Mouse (Mus musculus) layer of hippocampus, adult 18-20 months (tissue): ENCODE measurements around the gene Sugt1. TPM values are rescaled to one million over a fixed set of nuclear protein-coding genes. Genes with fewer than 3 reads are reported as not detected.

Experiments used
- DNase-seq, 2 experiments: peaks; one replicate each; pipeline ENCODE4 v3.0.0; 2022; ENCODE audit warnings: low spot score in 2 of 2
- long read RNA-seq: library from polyadenylated mRNA; stranded (forward); transcript quantifications from one replicate; pipeline ENCODE4 v2.0.0, GENCODE M21; 2021
- total RNA-seq, 2 experiments: library from RNA; stranded (reverse); gene quantifications; 2 replicates each; pipeline ENCODE4 v1.2.3; 2021

Sugt1 gene
- total RNA-seq = 10 to 100 TPM; 89.7 to 93.8 TPM
- long read RNA-seq, full-length matches to known transcripts = 53 of 64 reads
- long read RNA-seq, partial matches to known transcripts = 2 of 64 reads
- long read RNA-seq, other reads (novel, unspliced or antisense) = 9 of 64 reads

DNA sequence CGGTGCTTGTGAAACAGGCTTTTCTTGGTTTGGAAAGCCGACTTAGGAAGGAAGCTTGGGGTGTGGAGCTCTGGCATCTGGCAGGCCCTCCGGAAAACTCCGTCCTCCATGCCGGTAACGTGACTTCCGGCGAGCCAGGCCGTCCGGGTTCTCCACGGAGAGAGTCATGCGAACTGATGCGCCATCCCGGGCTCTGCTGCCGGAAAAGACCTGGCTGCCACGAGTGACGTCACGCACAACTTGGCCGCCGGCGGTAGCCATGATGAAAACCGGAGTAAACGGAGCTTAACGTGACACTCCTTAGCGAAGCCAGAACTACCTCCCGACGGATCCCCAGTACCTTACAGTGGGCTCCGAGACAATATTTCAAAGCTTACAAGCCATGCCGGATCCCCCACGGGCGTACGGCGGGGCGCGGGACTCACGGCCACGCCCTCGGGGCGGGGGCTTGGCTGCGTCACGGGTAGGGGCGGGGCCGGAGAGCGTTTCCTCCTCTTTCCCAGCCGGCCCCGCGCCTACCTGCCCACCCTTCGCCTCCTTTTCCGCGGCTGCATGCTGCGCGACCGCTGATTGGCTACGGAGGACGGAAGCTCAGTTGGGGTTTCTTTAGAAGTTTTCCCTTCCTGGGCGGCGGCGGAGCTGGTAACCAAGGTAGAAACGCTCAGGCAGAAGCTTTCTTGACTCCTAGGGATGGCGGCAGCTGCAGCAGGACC is at the start of gene Sugt1:
Gene Sugt1 (plus strand): TSS at position 553 of the 713 bp plus-strand sequence.
- DNase-seq = peak; percentile 95 to 98

GRCm38 (mm10) chr14:79537921-79538320 is 49.6 kb upstream of the Sugt1 start:
- DNase-seq = no peak

DNA sequence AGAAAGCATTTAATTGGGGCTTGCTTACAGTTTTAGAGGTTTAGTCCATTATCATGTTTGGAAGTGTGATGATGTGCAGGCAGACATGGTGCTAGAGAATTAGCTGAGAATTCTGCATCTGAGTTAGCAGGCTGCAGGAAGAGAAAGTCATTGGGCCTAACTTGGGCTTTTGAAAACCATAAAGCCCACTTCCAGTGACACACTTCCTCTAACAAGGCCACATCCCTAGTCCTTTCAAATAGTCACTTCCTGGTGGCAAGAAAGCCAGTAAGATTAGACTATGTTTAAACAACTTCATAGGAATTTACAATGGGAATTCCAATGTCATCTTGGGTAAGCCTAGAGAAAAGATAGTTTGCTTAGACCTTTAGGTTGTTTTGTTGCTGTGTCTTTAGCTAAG is 45.9 kb upstream of the Sugt1 start:
- DNase-seq = no peak

GRCm38 (mm10) chr14:79549343-79549742 is 38.1 kb upstream of the Sugt1 start:
- peak; percentile 40 to 81 for DNase-seq

GRCm38 (mm10) chr14:79551929-79552328 is 35.6 kb upstream of the Sugt1 start:
- no peak for DNase-seq

- no peak for DNase-seq
These were observed 34.6 kb upstream of the Sugt1 start for GRCm38 (mm10) chr14:79552854-79553253.

DNA sequence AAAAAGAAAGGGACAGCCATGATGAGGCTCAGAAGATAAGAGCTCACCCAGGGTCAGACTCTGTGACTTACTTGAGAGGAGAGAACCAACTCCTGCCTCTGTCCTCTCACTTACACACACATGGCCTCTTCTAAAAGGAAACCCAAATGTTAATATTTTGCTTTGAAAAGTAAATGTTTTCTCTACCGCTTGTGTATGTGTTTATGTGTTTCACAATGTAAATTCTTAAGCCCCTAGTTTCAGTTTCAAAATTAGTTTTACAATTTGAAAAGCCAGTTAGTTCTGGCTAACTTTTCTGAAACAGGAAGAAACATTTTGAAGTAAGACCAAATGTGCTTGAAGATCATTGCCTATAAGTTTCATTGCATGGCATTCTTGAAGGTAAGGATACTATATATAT is 29.7 kb upstream of the Sugt1 start:
- no peak for DNase-seq

DNA sequence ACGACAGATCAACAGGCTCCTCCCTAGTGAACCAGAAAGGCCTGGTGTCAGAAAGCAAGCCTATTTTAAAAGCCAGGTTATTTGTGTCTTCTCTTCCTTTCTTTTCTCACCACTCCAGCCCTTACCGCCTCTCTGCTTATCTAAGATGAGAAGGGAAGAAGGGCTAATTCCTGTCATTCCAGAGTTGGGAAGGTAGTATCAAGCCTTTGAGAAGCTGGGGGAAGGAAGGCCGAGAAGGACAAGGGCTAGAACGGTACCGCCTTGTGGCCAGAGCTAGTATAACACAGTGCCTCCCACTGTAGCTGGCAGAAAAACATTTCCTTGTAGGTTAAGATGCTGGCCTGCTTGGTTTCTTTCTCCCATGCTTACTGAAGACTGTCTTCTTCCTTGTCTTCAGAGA is 24.7 kb upstream of the Sugt1 start:
- DNase-seq = peak in 1 of 2 experiments; percentile 39

- DNase-seq = no peak
These were observed 22.7 kb upstream of the Sugt1 start for GRCm38 (mm10) chr14:79564784-79565183.

- no peak for DNase-seq
These were observed 13.9 kb upstream of the Sugt1 start for GRCm38 (mm10) chr14:79573482-79574191.

- no peak for DNase-seq
These were observed 13.1 kb upstream of the Sugt1 start for GRCm38 (mm10) chr14:79574361-79574760.

DNA sequence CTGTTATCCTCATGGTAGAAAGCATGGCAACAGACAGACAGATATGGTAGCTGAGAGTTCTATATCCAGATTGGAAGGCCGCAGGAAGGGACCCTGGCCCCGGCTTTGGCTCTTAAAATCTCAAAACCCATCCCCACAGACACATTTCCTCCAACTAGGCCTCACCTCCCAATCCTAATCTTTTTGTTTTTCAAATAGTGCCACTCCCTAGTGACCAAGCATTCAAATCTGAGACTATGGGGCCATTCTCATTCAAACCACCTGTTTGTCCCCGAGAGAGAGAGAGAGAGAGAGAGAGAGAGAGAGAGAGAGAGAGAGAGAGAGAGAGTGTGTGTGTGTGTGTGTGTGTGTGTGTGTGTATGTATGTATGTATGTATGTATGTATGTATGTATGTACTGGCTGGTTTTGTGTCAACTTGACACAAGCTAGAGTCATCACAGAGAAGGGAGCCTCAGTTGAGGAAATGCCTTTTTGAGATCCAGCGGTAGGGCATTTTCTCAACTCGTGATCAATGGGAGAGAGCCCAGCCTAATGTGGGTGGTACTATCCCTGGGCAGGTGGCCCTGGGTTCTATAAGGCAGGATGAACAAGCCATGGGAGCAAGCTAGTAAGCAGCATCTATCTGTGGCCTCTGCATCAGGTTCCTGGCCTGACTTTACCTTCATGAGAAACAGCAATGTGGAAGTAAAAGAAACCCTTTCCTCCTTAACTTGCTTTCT is 3.8 kb upstream of the Sugt1 start:
- DNase-seq = no peak

GRCm38 (mm10) chr14:79586499-79587138 is 872 bp upstream of the Sugt1 start:
- no peak for DNase-seq

- no peak for DNase-seq
These were observed 350 bp downstream of the Sugt1 start for GRCm38 (mm10) chr14:79587852-79588229.

DNA sequence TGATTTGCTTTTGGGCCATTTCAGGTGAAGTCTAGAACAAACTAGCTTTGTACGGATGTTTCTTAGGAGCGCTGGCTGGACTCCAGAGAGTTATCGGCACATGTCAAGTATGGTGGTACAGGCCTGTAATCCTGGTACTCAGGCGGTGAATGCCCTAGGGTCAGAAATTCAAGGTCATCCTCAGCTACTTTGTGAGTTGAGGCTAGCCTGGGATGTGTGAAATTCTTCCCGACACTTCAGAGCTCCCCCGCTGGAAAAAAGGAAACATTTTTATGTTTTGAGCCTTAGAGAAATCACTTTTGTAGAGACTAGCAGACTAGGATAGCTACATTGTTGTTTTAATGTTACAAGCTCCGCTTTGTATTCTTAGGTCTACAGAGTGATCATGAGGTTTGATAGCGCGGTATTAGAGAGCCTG is 1.1 kb downstream of the Sugt1 start:
- no peak for DNase-seq

DNA sequence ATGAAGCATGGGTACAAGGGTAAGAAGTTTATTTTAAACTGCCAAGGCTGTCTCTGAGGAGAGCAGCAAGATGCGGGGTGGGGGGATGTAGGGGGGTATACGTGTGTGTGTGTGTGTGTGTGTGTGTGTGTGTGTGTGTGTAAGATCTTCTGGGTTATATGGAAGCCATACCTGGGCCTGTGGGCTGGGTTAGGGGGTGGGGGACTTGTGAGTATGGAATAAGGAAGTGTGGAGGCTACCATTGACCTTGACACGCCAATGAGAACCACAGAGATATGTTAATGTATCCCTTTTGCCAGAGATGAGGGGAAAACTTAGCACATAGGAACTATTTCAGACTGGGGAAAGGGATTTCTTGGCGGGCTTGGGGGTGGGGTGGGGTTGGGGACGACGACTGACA is 1.9 kb downstream of the Sugt1 start:
- no peak for DNase-seq

DNA sequence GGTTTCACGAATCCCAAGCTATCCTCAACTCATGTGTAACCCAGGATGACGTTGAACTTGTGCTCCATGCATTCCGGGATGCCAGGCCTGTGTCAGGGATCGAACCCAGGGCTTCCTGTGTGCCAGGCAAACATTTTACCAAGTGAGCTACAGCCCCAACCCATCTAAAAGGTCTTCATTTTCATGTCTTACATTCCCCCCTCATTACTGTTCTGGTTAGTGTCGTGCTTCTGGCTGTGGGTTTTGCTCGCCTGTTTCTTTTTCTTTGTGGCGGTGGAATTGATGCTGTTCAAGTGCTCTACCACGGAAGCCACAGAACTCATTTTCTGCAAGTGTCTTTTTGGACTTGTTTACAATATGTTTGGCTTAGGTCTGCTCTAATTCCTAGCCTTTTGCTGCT is 3.4 kb downstream of the Sugt1 start:
- DNase-seq = no peak

- DNase-seq = no peak
These were observed 4.1 kb downstream of the Sugt1 start for GRCm38 (mm10) chr14:79591611-79592010.

GRCm38 (mm10) chr14:79594069-79594468 is 6.6 kb downstream of the Sugt1 start:
- DNase-seq = no peak

- DNase-seq = no peak
These were observed 9.1 kb downstream of the Sugt1 start for GRCm38 (mm10) chr14:79596602-79597001.

DNA sequence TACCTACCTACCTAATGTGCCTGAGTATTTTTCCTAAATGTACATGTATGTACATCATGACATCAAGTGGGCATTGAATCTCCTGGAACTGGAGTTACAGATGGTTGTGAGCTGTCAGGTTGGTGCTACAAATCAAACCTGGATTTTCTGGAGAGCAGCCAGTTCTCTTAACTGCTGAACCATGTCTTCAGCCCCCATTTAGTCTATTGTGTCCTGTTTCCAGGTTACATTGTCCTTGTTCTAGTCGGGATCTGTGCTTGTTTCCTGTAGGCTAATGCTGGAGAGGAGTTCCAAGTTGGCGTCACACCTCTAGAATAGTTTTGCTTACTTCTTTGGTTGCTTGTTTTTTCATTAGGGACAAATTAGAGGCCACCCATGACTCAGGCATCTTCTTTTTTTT is 18.4 kb downstream of the Sugt1 start:
- no peak for DNase-seq
